Mouse (Mus musculus) thymus, postnatal 10 days (tissue): ENCODE data around the gene Gjd3.
"Not testable (repeated sequence)": the region's sequence is repeated elsewhere in the genome, so short reads cannot be mapped to it uniquely, and the experiment has no call there.

ENCODE experiments used
- DNase-seq, 2 experiments: peaks; one replicate each; pipeline ENCODE4 v3.0.0; 2021; ENCODE audit warnings: low spot score in 2 of 2

Gene Gjd3

DNA sequence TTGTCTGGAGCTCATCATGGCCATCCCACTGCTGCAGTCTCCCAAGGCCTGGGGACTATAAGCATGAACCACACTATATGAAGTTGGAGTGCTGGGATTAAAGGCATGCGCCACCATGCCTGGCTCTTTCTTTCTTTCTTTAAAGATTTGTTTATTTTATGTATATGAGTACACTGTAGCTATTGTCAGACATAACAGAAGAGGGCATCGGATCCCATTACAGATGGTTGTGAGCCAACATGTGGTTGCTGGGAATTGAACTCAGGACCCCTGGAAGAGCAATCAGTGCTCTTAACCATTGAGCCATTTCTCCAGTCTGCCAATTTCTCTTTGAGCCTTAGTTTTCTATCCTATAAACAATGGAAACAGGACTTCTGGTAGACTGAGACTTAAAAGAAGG is 49.0 kb downstream of the Gjd3 start:
- DNase-seq, result not testable (repeated sequence)

- DNase-seq, result peak in 1 of 2 experiments; percentile 64
These were observed 49.7 kb downstream of the Gjd3 start for GRCm38 (mm10) chr11:98933151-98933550.

- no peak for DNase-seq
These were observed 50.3 kb downstream of the Gjd3 start for GRCm38 (mm10) chr11:98932293-98933091.
